Mouse (Mus musculus) cortical plate, adult 2 months (tissue): Measurements from ENCODE around the gene Acvr2a.

ENCODE experiments used
- CTCF ChIP-seq: fragments of 200-500 bp; IDR thresholded peaks from 2 replicates; pipeline ENCODE4 v1.5.1; 2011; ENCODE audit warnings: mild to moderate bottlenecking, control low read depth, low read length; ENCODE audit not compliant: insufficient read depth; ENCODE audit errors: extremely low read depth
- POLR2A ChIP-seq: fragments of 200-500 bp; IDR thresholded peaks from 2 replicates; pipeline ENCODE4 v1.6.1; 2011; ENCODE audit warnings: mild to moderate bottlenecking, low read length, control low read depth; ENCODE audit not compliant: insufficient read depth; ENCODE audit errors: extremely low read depth

DNA sequence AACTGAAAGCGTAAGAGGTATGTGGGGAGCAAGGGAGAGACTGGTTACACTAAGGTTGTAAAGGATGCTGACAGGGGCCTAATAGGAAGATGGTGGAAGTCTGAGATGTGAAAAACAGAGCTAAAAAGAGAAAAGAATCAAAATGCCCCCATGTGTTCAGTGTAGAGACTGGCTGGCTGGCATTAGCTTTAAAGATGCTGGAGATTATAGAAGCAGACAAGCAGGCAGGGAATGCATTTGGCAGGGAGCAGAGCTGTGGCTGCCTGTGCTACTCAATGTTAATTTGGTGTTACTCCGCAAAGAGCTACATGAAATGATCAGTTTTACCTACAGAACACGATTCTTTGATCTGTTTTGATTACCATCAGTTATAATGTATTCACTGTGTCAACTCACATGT, 43.3 kb upstream of the Acvr2a start:
- TF ChIP-seq CTCF (no peak), POLR2A (no peak)
